Mouse (Mus musculus): ENCODE results near the gene Gm42906. TPM values are rescaled to one million over a fixed set of nuclear protein-coding genes. Genes with fewer than 3 reads are reported as not detected.

Gene Gm42906
- polyA plus RNA-seq, 1 experiment from 2014 or later = not detected

DNA sequence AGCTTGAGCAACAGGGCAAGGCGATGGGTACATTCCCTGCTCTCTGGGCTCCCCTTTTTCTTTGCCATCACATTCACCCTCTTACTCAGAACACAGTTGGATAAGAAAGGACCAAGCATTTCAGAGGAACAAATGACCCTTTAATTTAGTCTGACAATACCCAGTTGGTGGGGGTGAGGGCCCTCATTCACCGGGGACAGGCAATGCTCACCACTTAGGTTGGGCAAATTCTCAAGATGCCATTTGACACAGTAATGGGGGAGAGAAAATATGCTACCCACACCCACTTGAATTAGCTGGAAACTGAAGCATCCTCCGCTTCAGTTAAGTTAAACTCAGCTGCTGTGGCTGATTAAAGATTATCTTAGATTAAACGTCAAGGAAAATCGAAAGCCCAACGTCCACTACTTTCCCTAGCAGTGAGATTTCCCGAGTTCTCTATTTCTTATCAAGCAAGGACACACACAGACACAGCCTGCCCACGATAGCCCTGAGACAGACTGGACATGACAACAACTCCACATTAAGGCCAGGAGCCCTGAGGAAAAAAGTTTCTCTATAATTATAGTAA is 242.6 kb downstream of the Gm42906 start:
- no peaks in the 10 kb centered on the region for H3K27me3 ChIP-seq (ENCODE audit: control insufficient read depth, insufficient read depth, low read depth, low read length)
- no peak overlapping the region for H3K27ac ChIP-seq (ENCODE audit: low read length)
- H3K4me3 ChIP-seq (ENCODE audit: low read depth, low read length) = no peak overlapping the region
- H3K4me2 ChIP-seq (ENCODE audit: low read length) = no peak overlapping the region
- H3K36me3 ChIP-seq (ENCODE audit: control insufficient read depth, insufficient read depth, low read length) = no peaks in the 10 kb centered on the region
- H3K9me3 ChIP-seq (replicated peaks; ENCODE audit: control insufficient read depth, low read length, poor library complexity, severe bottlenecking) = no peaks in the 10 kb centered on the region
- peaks cover 7% of the 10 kb centered on the region; the same call in 1 of the 2 replicates for H3K4me1 ChIP-seq (ENCODE audit: control insufficient read depth, insufficient read depth, low read length)
- H3K9ac ChIP-seq (ENCODE audit: low read depth, low read length) = no peak overlapping the region
- WGBS = 74% methylated on average over 8 of the region's 8 CpGs
- no peak for ATAC-seq

DNA sequence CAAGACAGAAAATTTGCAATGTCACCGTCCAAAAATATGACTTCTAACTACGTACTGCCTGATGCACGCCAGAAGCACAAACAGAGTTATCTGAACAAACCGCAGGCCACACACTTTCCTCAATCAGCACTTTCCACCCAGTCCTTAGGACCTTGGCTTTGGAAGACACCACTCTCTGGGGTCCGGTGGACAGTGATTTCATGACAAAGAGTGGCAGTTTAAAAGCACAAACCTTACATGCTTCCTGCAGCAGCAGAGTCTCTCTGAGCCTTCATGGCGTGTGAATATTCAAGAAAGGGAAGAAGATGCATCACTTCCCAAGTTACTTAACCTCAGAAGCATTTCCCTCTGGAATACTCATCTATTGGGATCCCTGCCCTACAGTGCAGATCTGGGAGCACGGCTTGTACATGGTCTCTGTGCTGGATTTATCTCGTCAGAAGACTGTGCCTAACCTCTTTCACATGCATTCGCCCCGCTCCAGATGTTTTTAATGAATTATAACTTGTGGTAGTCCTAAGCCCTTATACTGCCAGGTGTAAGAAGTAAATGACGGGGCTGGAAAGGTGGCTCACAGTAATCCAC is 244.2 kb downstream of the Gm42906 start:
- Histone ChIP-seq H3K4me1 (ENCODE audit: control insufficient read depth, insufficient read depth, low read length) (no peaks in the 10 kb centered on the region), H3K4me3 (ENCODE audit: low read depth, low read length) (no peak overlapping the region), H3K27me3 (ENCODE audit: control insufficient read depth, insufficient read depth, low read depth, low read length) (no peaks in the 10 kb centered on the region), H3K27ac (ENCODE audit: low read length) (no peak overlapping the region), H3K4me2 (ENCODE audit: low read length) (no peak overlapping the region), H3K9ac (ENCODE audit: low read depth, low read length) (no peak overlapping the region), H3K36me3 (ENCODE audit: control insufficient read depth, insufficient read depth, low read length) (no peaks in the 10 kb centered on the region), H3K9me3 (replicated peaks; ENCODE audit: control insufficient read depth, low read length, poor library complexity, severe bottlenecking) (no peaks in the 10 kb centered on the region)
- no peak for ATAC-seq
- WGBS = 93% methylated on average over 11 of the region's 11 CpGs

DNA sequence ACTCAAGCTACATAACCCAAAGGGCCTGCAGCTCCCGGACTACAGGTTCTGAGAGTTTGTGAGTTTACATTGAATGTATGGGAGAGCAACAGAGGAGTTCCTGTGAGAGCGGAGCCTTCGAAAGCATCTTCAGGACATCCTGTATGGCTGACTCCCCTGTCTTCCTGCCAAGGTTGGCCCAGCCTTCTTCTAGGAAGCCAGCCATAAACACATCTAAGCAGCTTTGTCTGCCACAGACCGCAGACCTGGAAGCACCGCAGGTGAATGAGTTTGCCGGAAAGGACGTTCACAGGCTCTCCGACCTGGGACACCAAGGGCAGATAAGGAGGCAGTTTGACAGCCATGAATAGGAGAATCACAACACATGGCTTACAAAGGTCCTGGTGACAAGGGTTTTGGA is 246.7 kb downstream of the Gm42906 start:
- no peak for ATAC-seq
- no peak overlapping the region for H3K4me3 ChIP-seq (ENCODE audit: low read depth, low read length)
- no peak overlapping the region for H3K9ac ChIP-seq (ENCODE audit: low read depth, low read length)
- no peak overlapping the region for H3K27ac ChIP-seq (ENCODE audit: low read length)
- no peaks in the 10 kb centered on the region for H3K27me3 ChIP-seq (ENCODE audit: control insufficient read depth, insufficient read depth, low read depth, low read length)
- H3K4me2 ChIP-seq (ENCODE audit: low read length) = no peak overlapping the region
- 93% methylated on average over 8 of the region's 8 CpGs for WGBS
- no peaks in the 10 kb centered on the region for H3K4me1 ChIP-seq (ENCODE audit: control insufficient read depth, insufficient read depth, low read length)
- H3K9me3 ChIP-seq (replicated peaks; ENCODE audit: control insufficient read depth, low read length, poor library complexity, severe bottlenecking) = no peaks in the 10 kb centered on the region
- no peaks in the 10 kb centered on the region for H3K36me3 ChIP-seq (ENCODE audit: control insufficient read depth, insufficient read depth, low read length)

DNA sequence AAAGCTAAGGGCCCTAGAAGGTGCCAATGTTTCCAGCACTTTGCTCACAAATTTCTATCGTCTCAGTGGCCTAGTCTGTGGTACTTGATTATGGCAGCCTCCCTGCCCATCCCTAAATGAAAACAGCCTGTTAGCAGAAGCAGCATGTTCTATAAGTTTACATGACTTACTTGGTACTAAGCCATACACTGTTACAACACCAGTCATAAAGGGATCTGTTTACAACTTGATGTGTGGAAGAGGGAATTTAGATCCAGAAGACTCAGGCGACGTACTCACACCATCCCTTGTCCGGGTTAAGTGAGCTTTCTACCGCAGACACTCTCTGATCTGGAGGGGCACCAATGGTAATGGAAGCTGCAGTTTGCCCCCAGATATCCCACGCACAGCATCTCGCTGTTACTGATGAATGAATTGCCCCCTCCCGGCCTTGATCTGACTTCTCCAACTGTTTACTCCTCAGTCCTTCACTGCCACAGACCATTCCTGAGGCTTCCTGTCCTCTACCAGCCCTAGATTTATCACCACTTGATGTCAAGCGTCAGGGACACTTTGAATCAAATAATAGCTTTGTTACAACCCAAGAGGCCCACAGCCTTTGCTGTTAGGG is 247.7 kb downstream of the Gm42906 start:
- Histone ChIP-seq H3K9ac (ENCODE audit: low read depth, low read length) (no peak overlapping the region), H3K4me2 (ENCODE audit: low read length) (no peak overlapping the region), H3K4me1 (ENCODE audit: control insufficient read depth, insufficient read depth, low read length) (no peaks in the 10 kb centered on the region), H3K27me3 (ENCODE audit: control insufficient read depth, insufficient read depth, low read depth, low read length) (no peaks in the 10 kb centered on the region), H3K36me3 (ENCODE audit: control insufficient read depth, insufficient read depth, low read length) (no peaks in the 10 kb centered on the region), H3K9me3 (replicated peaks; ENCODE audit: control insufficient read depth, low read length, poor library complexity, severe bottlenecking) (no peaks in the 10 kb centered on the region), H3K4me3 (ENCODE audit: low read depth, low read length) (no peak overlapping the region), H3K27ac (ENCODE audit: low read length) (no peak overlapping the region)
- no peak for ATAC-seq
- WGBS = 91% methylated on average over 9 of the region's 9 CpGs

DNA sequence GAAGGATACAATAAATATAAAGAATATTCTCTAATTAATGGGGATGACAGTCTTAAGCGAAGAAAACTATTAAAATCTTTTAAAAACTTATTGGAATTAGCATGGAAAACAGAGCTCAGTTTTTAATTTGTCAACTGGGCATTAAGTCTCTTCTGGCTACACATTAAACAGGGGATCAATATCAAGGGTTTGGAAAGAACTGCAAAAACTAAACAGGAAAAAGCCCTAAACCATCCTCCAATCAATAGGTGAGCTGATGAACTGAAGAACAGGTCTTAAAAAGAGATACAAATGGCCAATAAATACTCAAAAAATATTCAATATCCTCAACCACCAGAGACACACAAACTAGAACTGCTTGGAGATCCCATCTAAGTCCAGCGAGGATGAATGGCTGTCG is 250.8 kb downstream of the Gm42906 start:
- no peaks in the 10 kb centered on the region for H3K27me3 ChIP-seq (ENCODE audit: control insufficient read depth, insufficient read depth, low read depth, low read length)
- no peak overlapping the region for H3K9ac ChIP-seq (ENCODE audit: low read depth, low read length)
- H3K4me1 ChIP-seq (ENCODE audit: control insufficient read depth, insufficient read depth, low read length) = no peaks in the 10 kb centered on the region
- H3K4me2 ChIP-seq (ENCODE audit: low read length) = no peak overlapping the region
- 91% methylated on average over 3 of the region's 3 CpGs for WGBS
- H3K36me3 ChIP-seq (ENCODE audit: control insufficient read depth, insufficient read depth, low read length) = no peaks in the 10 kb centered on the region
- no peaks in the 10 kb centered on the region for H3K9me3 ChIP-seq (replicated peaks; ENCODE audit: control insufficient read depth, low read length, poor library complexity, severe bottlenecking)
- H3K4me3 ChIP-seq (ENCODE audit: low read depth, low read length) = no peak overlapping the region
- no peak overlapping the region for H3K27ac ChIP-seq (ENCODE audit: low read length)
- ATAC-seq = no peak

DNA sequence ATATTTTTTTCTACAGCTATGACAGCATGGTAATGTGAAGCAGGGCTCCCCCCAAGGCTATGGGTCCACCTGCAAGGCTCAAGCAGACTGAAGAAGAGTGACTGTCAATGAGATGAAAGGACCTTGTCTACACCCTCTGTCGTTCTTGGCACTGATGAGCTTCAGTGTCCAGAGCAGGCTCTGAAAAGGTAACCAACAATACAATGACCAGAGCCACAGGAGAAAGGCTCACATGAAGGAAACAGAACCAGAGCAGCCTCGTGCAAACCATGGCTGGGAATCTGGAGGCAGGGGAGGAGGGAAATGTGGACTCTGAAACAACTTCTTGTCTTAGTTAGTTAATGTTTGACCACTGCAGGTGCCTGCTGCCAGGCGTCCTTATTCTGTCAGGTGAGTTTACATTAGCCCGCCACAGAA is 252.1 kb downstream of the Gm42906 start:
- Histone ChIP-seq H3K9ac (ENCODE audit: low read depth, low read length) (no peak overlapping the region), H3K4me3 (ENCODE audit: low read depth, low read length) (no peak overlapping the region), H3K4me2 (ENCODE audit: low read length) (no peak overlapping the region), H3K27ac (ENCODE audit: low read length) (no peak overlapping the region), H3K9me3 (replicated peaks; ENCODE audit: control insufficient read depth, low read length, poor library complexity, severe bottlenecking) (no peaks in the 10 kb centered on the region), H3K4me1 (ENCODE audit: control insufficient read depth, insufficient read depth, low read length) (no peaks in the 10 kb centered on the region), H3K27me3 (ENCODE audit: control insufficient read depth, insufficient read depth, low read depth, low read length) (no peaks in the 10 kb centered on the region), H3K36me3 (ENCODE audit: control insufficient read depth, insufficient read depth, low read length) (no peaks in the 10 kb centered on the region)
- ATAC-seq = no peak
- WGBS = 85% methylated on average over 4 of the region's 4 CpGs

DNA sequence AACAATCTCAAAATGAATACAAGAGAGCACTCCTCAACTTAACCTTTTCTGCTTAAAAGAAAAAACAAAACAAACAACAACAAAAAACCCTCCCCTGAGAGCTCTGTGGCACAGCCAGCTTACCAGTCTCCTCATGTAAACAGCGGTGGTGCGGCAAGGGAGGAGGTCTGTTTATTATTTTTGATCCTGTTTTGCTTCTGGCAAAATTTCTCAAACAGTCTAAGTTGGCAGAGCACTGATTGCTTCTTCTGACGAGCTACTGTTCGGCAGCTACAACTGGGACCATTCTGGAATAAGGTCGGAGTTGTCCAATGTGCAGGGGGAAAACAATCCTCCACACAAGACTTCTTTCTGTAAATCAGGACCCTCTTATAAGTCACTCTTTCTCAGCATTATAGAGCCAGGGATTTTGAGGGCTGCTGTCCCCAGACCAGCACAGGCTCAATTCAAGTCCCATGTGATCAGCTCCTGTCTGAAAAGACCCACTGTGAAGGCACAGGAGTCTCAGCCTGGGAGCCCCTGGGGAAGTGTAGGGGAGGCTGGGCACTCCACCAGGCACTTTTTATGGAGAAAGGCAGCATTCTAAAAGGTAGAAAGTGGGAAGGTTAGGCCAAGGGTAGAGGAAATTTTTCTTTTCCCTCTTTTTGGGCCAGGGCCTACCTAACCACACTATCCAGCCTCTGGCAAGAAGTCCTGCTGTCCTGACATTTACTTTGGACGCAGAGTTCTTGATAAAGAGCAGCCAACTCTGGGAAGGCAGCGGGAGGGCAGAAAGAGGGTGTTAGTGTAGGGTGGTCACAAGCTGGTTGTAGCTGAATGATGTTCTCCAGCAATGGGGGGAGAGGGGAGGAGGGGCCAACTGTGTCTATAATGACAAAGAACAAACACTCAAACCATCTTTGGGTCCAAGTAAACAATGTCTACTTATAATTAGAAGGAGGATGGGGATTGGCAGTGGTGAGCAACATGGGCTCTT is 253.2 kb downstream of the Gm42906 start:
- Histone ChIP-seq H3K27me3 (ENCODE audit: control insufficient read depth, insufficient read depth, low read depth, low read length) (no peaks in the 10 kb centered on the region), H3K27ac (ENCODE audit: low read length) (no peak overlapping the region), H3K4me1 (ENCODE audit: control insufficient read depth, insufficient read depth, low read length) (no peaks in the 10 kb centered on the region), H3K36me3 (ENCODE audit: control insufficient read depth, insufficient read depth, low read length) (no peaks in the 10 kb centered on the region), H3K4me2 (ENCODE audit: low read length) (no peak overlapping the region), H3K9me3 (replicated peaks; ENCODE audit: control insufficient read depth, low read length, poor library complexity, severe bottlenecking) (no peaks in the 10 kb centered on the region), H3K9ac (ENCODE audit: low read depth, low read length) (no peak overlapping the region), H3K4me3 (ENCODE audit: low read depth, low read length) (no peak overlapping the region)
- WGBS = 65% methylated on average over 7 of the region's 7 CpGs
- no peak for ATAC-seq

DNA sequence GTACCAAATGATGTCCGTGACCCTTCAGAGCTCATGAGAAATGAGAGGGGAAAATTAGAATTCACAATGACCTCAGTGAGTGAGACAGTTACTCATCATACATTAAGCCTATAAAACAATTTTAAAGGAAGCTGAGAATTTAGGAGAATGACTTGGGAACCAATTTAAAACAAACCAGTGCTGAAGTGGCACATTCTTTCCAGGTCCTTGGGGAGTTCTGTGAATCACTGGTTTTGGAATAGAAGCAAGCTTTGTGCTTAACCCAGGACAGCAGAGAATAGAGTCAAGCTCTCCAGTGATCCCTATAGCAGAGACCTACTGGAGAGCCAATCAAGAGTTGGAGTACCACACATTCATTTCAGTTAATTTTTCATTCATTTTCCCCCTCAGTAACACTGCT is 254.2 kb downstream of the Gm42906 start:
- no peaks in the 10 kb centered on the region for H3K27me3 ChIP-seq (ENCODE audit: control insufficient read depth, insufficient read depth, low read depth, low read length)
- WGBS = 90% methylated on average over 1 of the region's 1 CpGs
- ATAC-seq = no peak

More for the DNA sequence above, 254.2 kb downstream of the Gm42906 start:
- H3K4me3 ChIP-seq (ENCODE audit: low read depth, low read length) = no peak overlapping the region
- no peaks in the 10 kb centered on the region for H3K36me3 ChIP-seq (ENCODE audit: control insufficient read depth, insufficient read depth, low read length)
- no peaks in the 10 kb centered on the region for H3K4me1 ChIP-seq (ENCODE audit: control insufficient read depth, insufficient read depth, low read length)
- no peak overlapping the region for H3K27ac ChIP-seq (ENCODE audit: low read length)
- no peak overlapping the region for H3K4me2 ChIP-seq (ENCODE audit: low read length)
- H3K9ac ChIP-seq (ENCODE audit: low read depth, low read length) = no peak overlapping the region
- no peaks in the 10 kb centered on the region for H3K9me3 ChIP-seq (replicated peaks; ENCODE audit: control insufficient read depth, low read length, poor library complexity, severe bottlenecking)

Data from midbrain, embryonic 16.5 days (tissue).